ENCODE assay signal across 10 mouse cellular contexts in the genomic region with DNA sequence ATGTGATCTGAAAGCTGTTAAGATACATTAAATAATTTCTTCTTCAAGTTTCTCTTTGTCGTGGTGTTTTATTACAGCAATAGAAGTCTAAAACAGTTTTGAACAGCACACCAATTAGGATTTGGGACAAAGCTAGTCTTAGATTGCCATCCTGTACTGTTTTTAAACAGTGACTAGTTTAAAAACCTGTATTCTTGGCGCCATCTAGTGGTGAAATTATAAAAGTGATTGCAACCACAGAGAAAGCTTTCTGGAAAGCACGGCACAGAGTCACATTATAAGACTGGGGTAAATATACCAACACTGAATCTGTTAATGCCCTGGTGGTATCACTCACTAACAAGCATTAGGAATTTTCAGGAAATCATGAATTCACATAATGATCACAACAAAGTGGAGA.
DNase-seq lines count a peak whose midpoint lies in the region; ATAC-seq and TF ChIP-seq lines count a peak whose summit lies in the region.
"Had no signal": no experiment of that assay in that cellular context is flagged by ENCODE, and none has a peak within 500 bp of the region (broad histone marks: within the 10 kb centered on the region; RNA-seq: fewer than 3 reads in every experiment).

No protein-coding gene starts in this region.

- H3K36me3 ChIP-seq in lung, embryonic 14.5 days (ENCODE audit: insufficient read depth) = no peaks in the 10 kb centered on the region

- no peak overlapping the region for H3K4me2 ChIP-seq in lung, embryonic 14.5 days

- no peaks in the 10 kb centered on the region for H3K9me3 ChIP-seq in lung, embryonic 14.5 days (ENCODE audit: low read depth, low read length)

- H3K4me3 ChIP-seq in lung, embryonic 14.5 days (ENCODE audit: low read depth, low read length) = no peak overlapping the region
- H3K4me3 ChIP-seq: megakaryocyte, embryonic 14.5 days had no signal

- H3K27me3 ChIP-seq in lung, embryonic 14.5 days (ENCODE audit: insufficient read depth, low read length) = no peaks in the 10 kb centered on the region
- peaks cover 5% of the 10 kb centered on the region for H3K27me3 ChIP-seq in Patski
- H3K27me3 ChIP-seq: megakaryocyte, embryonic 14.5 days had no signal

- CTCF ChIA-PET in Patski (lab: Charles Lee) = interaction anchor here (0.8 to 1.8 kb wide), 13 partner anchors 10 to 547 kb away, joined by 3 to 17 read pairs (median 3); no protein-coding TSS in a partner anchor

- POLR2A ChIA-PET in Patski (lab: Charles Lee) = no interaction called here

- DNase-seq in gastrocnemius, adult 18-20 months (ENCODE audit: low spot score) = peak; percentile 13
- no peak for DNase-seq in gastrocnemius, postnatal 36 days
- DNase-seq in lung, embryonic 14.5 days = peak; percentile 85
- no peak for DNase-seq in lung, postnatal 14 days
- peak; percentile 7 for DNase-seq in Patski (ENCODE audit: low read depth, low spot score)
- no peak for DNase-seq in right cerebral cortex, postnatal 25 days
- DNase-seq in left cerebral cortex, postnatal 36 days (ENCODE audit: low spot score in 2 of 2) = no peak
- DNase-seq: adrenal gland, adult 2 months had no signal

- H3K9ac ChIP-seq in lung, embryonic 14.5 days = no peak overlapping the region

- peak; percentile 69 for TF ChIP-seq CTCF in lung, embryonic 14.5 days (IDR thresholded peaks at IDR 0.05; ENCODE audit: low read depth)
- peak; percentile 54 for TF ChIP-seq CTCF in Patski (IDR thresholded peaks at IDR 0.05)

- H3K27ac ChIP-seq in lung, embryonic 14.5 days (ENCODE audit: low read depth) = no peak overlapping the region

- 22% methylated on average over 3 of the region's 3 CpGs for WGBS in lung, embryonic 14.5 days

- intact Hi-C loops in gastrocnemius, postnatal 36 days (cut with DNase I) = loop anchor here (5.0 to 10.0 kb wide), 3 partner anchors 112 to 532 kb away; no protein-coding TSS in a partner anchor
- intact Hi-C loops in left cerebral cortex, postnatal 36 days (cut with DNase I) = loop anchor here (2.0 kb wide), 1 partner anchor 240 kb away; no protein-coding TSS in a partner anchor

- ATAC-seq in lung, embryonic 14.5 days (ENCODE audit: insufficient read depth) = no peak
- ATAC-seq in Patski = no peak
- ATAC-seq in megakaryocyte, adult 5-6 weeks (ENCODE audit: poor library complexity, severe bottlenecking) = peak; percentile 56

- no peaks in the 10 kb centered on the region for H3K4me1 ChIP-seq in lung, embryonic 14.5 days (ENCODE audit: insufficient read depth)
- H3K4me1 ChIP-seq: megakaryocyte, embryonic 14.5 days had no signal

- in situ Hi-C loops in Patski (cut with MboI; ENCODE audit: low pct_unique_long_range_greater_than_20kb) = loop anchor here (5.0 to 25.0 kb wide), 4 partner anchors 115 to 830 kb away; no protein-coding TSS in a partner anchor

Comparison
In these comparisons a context has a peak if more than half of its experiments do, and no peak if none do; other contexts are left out.
1. DNase-seq: peak in gastrocnemius, adult 18-20 months (single experiment), lung, embryonic 14.5 days (single experiment) and Patski (single experiment); none in gastrocnemius, postnatal 36 days (0 of 2), lung, postnatal 14 days (single experiment), right cerebral cortex, postnatal 25 days (single experiment) and left cerebral cortex, postnatal 36 days (0 of 2).